Mouse (Mus musculus) cerebellum, postnatal 10 days (tissue): ENCODE results near the gene Defa25.
"Not testable (repeated sequence)": the region's sequence is repeated elsewhere in the genome, so short reads cannot be mapped to it uniquely, and the experiment has no call there.

Source experiments
- DNase-seq, 2 experiments: peaks; one replicate each; pipeline ENCODE4 v3.0.0; 2021; ENCODE audit warnings: mixed read lengths in 2 of 2

The Defa25 gene

GRCm38 (mm10) chr8:21084142-21084541, at the start of gene Defa25:
Gene Defa25, plus strand, starts transcription at chr8:21084442.
- not testable (repeated sequence) for DNase-seq

GRCm38 (mm10) chr8:21054747-21055146, 29.5 kb upstream of the Defa25 start, which contains the start of gene Defa23:
Gene Defa23, plus strand, starts transcription at chr8:21055047.
- DNase-seq = not testable (repeated sequence)

GRCm38 (mm10) chr8:21064738-21065137, 19.5 kb upstream of the Defa25 start, which contains the start of gene Defa35:
Gene Defa35, plus strand, starts transcription at chr8:21065038.
- DNase-seq = not testable (repeated sequence)

- DNase-seq = peak in 1 of 2 experiments; percentile 1
Measured at GRCm38 (mm10) chr8:21093106-21093505, 8.9 kb downstream of the Defa25 start.

- DNase-seq = not testable (repeated sequence)
Measured at GRCm38 (mm10) chr8:21095950-21096349, 11.7 kb downstream of the Defa25 start, which contains the start of gene Gm14851. Gene Gm14851, minus strand, starts transcription at chr8:21096050.

- DNase-seq = not testable (repeated sequence)
Measured at GRCm38 (mm10) chr8:21134342-21134741, 50.1 kb downstream of the Defa25 start, which contains the start of gene Defa30. Gene Defa30, plus strand, starts transcription at chr8:21134642.
